Comparison of ENCODE assay signal across 13 mouse cellular contexts in the genomic region with DNA sequence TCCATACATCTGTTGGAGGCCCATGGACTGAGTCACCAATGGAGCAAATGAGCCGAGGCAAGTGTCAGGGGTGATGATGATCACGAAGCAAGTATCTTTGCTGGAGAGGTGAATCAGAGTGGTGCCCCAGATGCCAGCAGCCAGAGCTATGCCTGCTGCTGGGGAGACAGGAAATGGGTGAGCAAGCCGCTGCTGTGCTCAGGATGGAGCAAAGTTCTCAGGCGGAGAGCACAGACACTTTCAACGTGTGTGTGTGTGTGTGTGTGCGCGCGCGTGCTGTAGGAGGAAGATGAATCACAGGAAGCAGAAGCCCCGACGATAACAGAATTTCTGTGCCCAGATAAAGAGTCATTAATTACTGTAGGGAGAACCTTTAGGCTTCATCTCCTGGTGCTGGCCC. TPM values are rescaled to one million over a fixed set of nuclear protein-coding genes. Genes with fewer than 3 reads are reported as not detected.
DNase-seq lines count a peak whose midpoint lies in the region; ATAC-seq and TF ChIP-seq lines count a peak whose summit lies in the region.
"Had no signal": no experiment of that assay in that cellular context is flagged by ENCODE, and none has a peak within 500 bp of the region (broad histone marks: within the 10 kb centered on the region; RNA-seq: fewer than 3 reads in every experiment).

No protein-coding gene starts in this region.

- H3K4me1 ChIP-seq in hindbrain, embryonic 16.5 days (ENCODE audit: control insufficient read depth, insufficient read depth, low read depth, low read length): no peaks in the 10 kb centered on the region
- H3K4me1 ChIP-seq in intestine, postnatal 0 days (replicated peaks; ENCODE audit: control insufficient read depth, insufficient read depth, low read length): no peaks in the 10 kb centered on the region

- peak; percentile 7 for DNase-seq in adrenal gland, postnatal 10 days
- no peak for DNase-seq in adrenal gland, adult (ENCODE audit: inconsistent age in 2 of 2, low spot score in 1 of 2)
- DNase-seq in B cell, adult 2 months: peak; percentile 55 to 56
- DNase-seq in natural killer cell, adult 2 months (ENCODE audit: low spot score in 2 of 2): peak; percentile 28 to 62
- no peak for DNase-seq in frontal cortex, postnatal 10 days (ENCODE audit: low spot score in 2 of 2)
- DNase-seq: cerebellum, postnatal 25 days; kidney, adult 11 months had no signal

- WGBS in hindbrain, embryonic 16.5 days: 79% methylated on average over 11 of the region's 11 CpGs
- 52% methylated on average over 11 of the region's 11 CpGs for WGBS in intestine, postnatal 0 days

- H3K27me3 ChIP-seq in hindbrain, embryonic 16.5 days (replicated peaks; ENCODE audit: control insufficient read depth, insufficient read depth, low read length): no peaks in the 10 kb centered on the region; the same call in 1 of the 2 replicates
- no peaks in the 10 kb centered on the region; the same call in 1 of the 2 replicates for H3K27me3 ChIP-seq in intestine, postnatal 0 days (replicated peaks; ENCODE audit: control insufficient read depth, insufficient read depth, low read length)
- H3K27me3 ChIP-seq: midbrain, embryonic 13.5 days had no signal

- no peak overlapping the region for H3K9ac ChIP-seq in hindbrain, embryonic 16.5 days (ENCODE audit: low read depth, low read length)
- H3K9ac ChIP-seq in intestine, postnatal 0 days (ENCODE audit: low read depth, low read length): no peak overlapping the region
- H3K9ac ChIP-seq: midbrain, embryonic 13.5 days had no signal

- ATAC-seq in inflammation-experienced regulatory T-cells, adult 6 months: peak; percentile 96
- no peak for ATAC-seq in hindbrain, embryonic 16.5 days
- ATAC-seq in intestine, postnatal 0 days: no peak
- ATAC-seq: midbrain, embryonic 13.5 days had no signal

- H3K9me3 ChIP-seq in hindbrain, embryonic 16.5 days (ENCODE audit: control insufficient read depth, low read length): no peaks in the 10 kb centered on the region
- H3K9me3 ChIP-seq in intestine, postnatal 0 days (ENCODE audit: control insufficient read depth): no peaks in the 10 kb centered on the region
- H3K9me3 ChIP-seq: midbrain, embryonic 13.5 days had no signal

- no peak overlapping the region for H3K4me3 ChIP-seq in hindbrain, embryonic 16.5 days (ENCODE audit: low read length)
- no peak overlapping the region for H3K4me3 ChIP-seq in intestine, postnatal 0 days (ENCODE audit: low read depth, low read length)
- H3K4me3 ChIP-seq: midbrain, embryonic 13.5 days had no signal

- H3K27ac ChIP-seq in hindbrain, embryonic 16.5 days (ENCODE audit: low read depth, low read length): no peak overlapping the region
- no peak overlapping the region for H3K27ac ChIP-seq in intestine, postnatal 0 days (ENCODE audit: low read depth, low read length)
- H3K27ac ChIP-seq: midbrain, embryonic 13.5 days had no signal

- H3K36me3 ChIP-seq in hindbrain, embryonic 16.5 days (ENCODE audit: control insufficient read depth, insufficient read depth, low read length): no peaks in the 10 kb centered on the region
- H3K36me3 ChIP-seq in intestine, postnatal 0 days (ENCODE audit: control insufficient read depth, insufficient read depth): no peaks in the 10 kb centered on the region
- H3K36me3 ChIP-seq: midbrain, embryonic 13.5 days had no signal

- no peak for TF ChIP-seq CTCF in intestine, postnatal 0 days (IDR thresholded peaks at IDR 0.05; ENCODE audit: low read depth)

- no peak overlapping the region for H3K4me2 ChIP-seq in hindbrain, embryonic 16.5 days (ENCODE audit: low read length)
- no peak overlapping the region for H3K4me2 ChIP-seq in intestine, postnatal 0 days (replicated peaks; ENCODE audit: low read depth)
- H3K4me2 ChIP-seq: midbrain, embryonic 13.5 days had no signal

RNA-seq across cellular contexts. Expression of a gene that starts 1.9 kb away (rescaled TPM):
- under 1 TPM in 1 of 2 experiments, not detected in 1; 0.21 TPM for total RNA-seq in adrenal gland, postnatal 10 days (2021)
- under 1 TPM in 2 of 3 experiments, not detected in 1; 0.18 to 0.42 TPM for polyA plus RNA-seq in inflammation-experienced regulatory T-cells, adult 6 months (2017; shearing (Covaris generic))
- polyA plus RNA-seq in hindbrain, embryonic 16.5 days (2015; fragmentation: Nextera tagmentation; extraction: Ambion mirVana): 0.10 TPM in 1 of 2 replicates, not detected in the other
- polyA plus RNA-seq in intestine, postnatal 0 days (2015; fragmentation: Nextera tagmentation; extraction: Ambion mirVana): not detected in 2 replicates
- total RNA-seq: heart, adult 8-10 months; left cerebral cortex, adult 8-10 months had no signal

RNA-seq across cellular contexts. Expression of a gene that starts 36.7 kb away (rescaled TPM):
- total RNA-seq in adrenal gland, postnatal 10 days (2021): 1 to 10 TPM; 1.5 to 1.8 TPM
- polyA plus RNA-seq in inflammation-experienced regulatory T-cells, adult 6 months (2017; shearing (Covaris generic)): 1 to 10 TPM in 2 of 3 experiments, not detected in 1; 1.8 to 2.0 TPM
- 0.96 and 0.97 TPM in 2 replicates for polyA plus RNA-seq in hindbrain, embryonic 16.5 days (2015; fragmentation: Nextera tagmentation; extraction: Ambion mirVana)
- polyA plus RNA-seq in intestine, postnatal 0 days (2015; fragmentation: Nextera tagmentation; extraction: Ambion mirVana): 21.2 and 23.8 TPM in 2 replicates

RNA-seq across cellular contexts. Expression of a gene that starts 45.9 kb away (rescaled TPM):
- not detected for total RNA-seq in adrenal gland, postnatal 10 days (2021)
- polyA plus RNA-seq in inflammation-experienced regulatory T-cells, adult 6 months (2017; shearing (Covaris generic)): not detected
- polyA plus RNA-seq in hindbrain, embryonic 16.5 days (2015; fragmentation: Nextera tagmentation; extraction: Ambion mirVana): not detected in 2 replicates
- polyA plus RNA-seq in intestine, postnatal 0 days (2015; fragmentation: Nextera tagmentation; extraction: Ambion mirVana): not detected in 2 replicates
- total RNA-seq: heart, adult 8-10 months had no signal
- polyA plus RNA-seq: midbrain, embryonic 13.5 days had no signal

Comparison
In these comparisons a context has a peak if more than half of its experiments do, and no peak if none do; other contexts are left out.
1. DNase-seq: peak in adrenal gland, postnatal 10 days (single experiment), B cell, adult 2 months (2 of 2) and natural killer cell, adult 2 months (2 of 2); none in adrenal gland, adult (0 of 2) and frontal cortex, postnatal 10 days (0 of 2).